Mouse (Mus musculus): ENCODE data around the gene Grrp1. TPM values are rescaled to one million over a fixed set of nuclear protein-coding genes. Genes with fewer than 3 reads are reported as not detected.

Grrp1 gene
- total and polyA plus RNA-seq, 2 experiments from 2014 or later, result 11.1 to 13.7 TPM

GRCm38 (mm10) chr4:134222793-134223600 is 30.9 kb downstream of the Grrp1 start:
- no peak overlapping the region for H3K27ac ChIP-seq
- ATAC-seq (no peak), DNase-seq (ENCODE audit: low spot score) (no peak)
- no peak overlapping the region for H3K4me3 ChIP-seq (ENCODE audit: low read length)
- no peak overlapping the region for H3K4me2 ChIP-seq (ENCODE audit: low read depth, low read length)
- H3K9me3 ChIP-seq (ENCODE audit: low read length), result no peaks in the 10 kb centered on the region
- H3K4me1 ChIP-seq (ENCODE audit: insufficient read depth, low read length), result no peaks in the 10 kb centered on the region
- 63% methylated on average over 11 of the region's 11 CpGs for WGBS
- H3K36me3 ChIP-seq (ENCODE audit: insufficient read depth, low read length), result no peaks in the 10 kb centered on the region
- no peak overlapping the region for H3K9ac ChIP-seq (replicated peaks; ENCODE audit: low read length)
- no peak for TF ChIP-seq CTCF (IDR thresholded peaks at IDR 0.05; ENCODE audit: low read depth)
- H3K27me3 ChIP-seq (ENCODE audit: insufficient read depth, low read length), result no peaks in the 10 kb centered on the region

DNA sequence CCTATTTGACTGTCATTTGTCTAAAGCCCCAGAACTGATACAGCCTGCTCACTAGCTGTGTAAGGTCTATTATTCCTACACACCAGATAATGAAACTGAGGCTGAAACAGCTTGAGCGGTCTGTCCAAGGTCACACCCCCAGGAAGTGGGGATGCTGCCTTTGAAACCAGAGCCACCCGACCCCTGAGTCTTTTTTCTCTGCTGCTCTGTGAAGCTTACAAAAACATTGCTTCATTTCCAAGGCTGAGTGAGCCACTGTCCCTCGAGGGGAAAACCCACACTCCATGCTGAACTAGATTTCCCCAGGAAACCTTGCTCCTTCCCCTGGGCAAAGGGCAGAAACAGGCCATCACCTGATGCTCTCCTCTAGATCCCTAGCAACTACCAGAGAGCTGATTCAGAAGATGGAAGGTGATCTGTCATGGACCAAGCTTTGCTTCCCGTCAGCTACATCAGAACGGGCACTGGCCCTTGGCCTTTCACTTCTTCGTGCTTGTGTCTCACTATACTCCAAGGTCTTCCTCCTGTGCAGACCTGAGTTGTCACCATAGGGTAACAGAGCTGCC is 47.3 kb downstream of the Grrp1 start:
- H3K4me2 ChIP-seq (ENCODE audit: low read depth, low read length), result no peak overlapping the region
- no peaks in the 10 kb centered on the region for H3K9me3 ChIP-seq (ENCODE audit: low read length)
- H3K4me3 ChIP-seq (ENCODE audit: low read length), result no peak overlapping the region
- no peak for TF ChIP-seq CTCF (IDR thresholded peaks at IDR 0.05; ENCODE audit: low read depth)
- ATAC-seq (no peak), DNase-seq (ENCODE audit: low spot score) (no peak)
- H3K4me1 ChIP-seq (ENCODE audit: insufficient read depth, low read length), result no peaks in the 10 kb centered on the region
- no peak overlapping the region for H3K9ac ChIP-seq (replicated peaks; ENCODE audit: low read length)
- H3K27me3 ChIP-seq (ENCODE audit: insufficient read depth, low read length), result no peaks in the 10 kb centered on the region
- 64% methylated on average over 6 of the region's 6 CpGs for WGBS
- no peak overlapping the region for H3K27ac ChIP-seq
- H3K36me3 ChIP-seq (ENCODE audit: insufficient read depth, low read length), result no peaks in the 10 kb centered on the region

DNA sequence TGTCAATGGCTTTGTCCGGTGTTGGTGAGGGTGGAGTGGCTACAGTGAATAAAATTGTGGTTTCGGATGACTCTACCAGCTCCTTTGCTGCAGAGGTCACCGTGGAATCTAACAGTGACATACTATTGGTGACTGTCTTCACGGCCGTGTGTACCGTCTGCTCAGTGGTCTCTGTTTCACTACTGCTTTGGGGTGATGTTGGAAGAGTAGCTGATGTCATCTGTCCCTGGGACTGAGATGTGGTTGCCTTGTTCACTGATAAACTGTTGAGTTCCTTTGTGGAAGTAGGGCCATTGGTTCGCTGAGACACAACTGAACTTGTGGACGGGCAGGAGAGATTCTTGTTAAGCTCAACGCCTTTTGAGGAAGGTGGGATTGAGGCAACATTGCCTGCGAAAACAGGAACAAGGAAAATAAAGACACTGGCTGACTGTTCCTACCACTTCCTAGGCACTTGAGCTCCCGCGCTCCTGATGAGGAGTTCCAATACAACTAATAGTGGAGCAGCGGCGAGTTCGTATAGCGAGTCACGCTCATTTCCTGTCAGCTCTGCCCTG is 50.5 kb downstream of the Grrp1 start:
- no peaks in the 10 kb centered on the region for H3K4me1 ChIP-seq (ENCODE audit: insufficient read depth, low read length)
- DNase-seq (ENCODE audit: low spot score), result no peak
- H3K27me3 ChIP-seq (ENCODE audit: insufficient read depth, low read length), result no peaks in the 10 kb centered on the region
- H3K27ac ChIP-seq, result no peak overlapping the region
- H3K4me3 ChIP-seq (ENCODE audit: low read length), result no peak overlapping the region
- no peaks in the 10 kb centered on the region for H3K9me3 ChIP-seq (ENCODE audit: low read length)
- H3K36me3 ChIP-seq (ENCODE audit: insufficient read depth, low read length), result no peaks in the 10 kb centered on the region
- no peak overlapping the region for H3K4me2 ChIP-seq (ENCODE audit: low read depth, low read length)
- no peak for ATAC-seq
- WGBS, result 91% methylated on average over 17 of the region's 17 CpGs
- H3K9ac ChIP-seq (replicated peaks; ENCODE audit: low read length), result no peak overlapping the region
- TF ChIP-seq CTCF (IDR thresholded peaks at IDR 0.05; ENCODE audit: low read depth), result no peak

- Histone ChIP-seq H3K27ac (no peak within 1 kb of the TSS), H3K9me3 (ENCODE audit: low read length) (no peaks in the 10 kb centered on the region), H3K36me3 (ENCODE audit: insufficient read depth, low read length) (no peaks in the 10 kb centered on the region), H3K9ac (replicated peaks; ENCODE audit: low read length) (no peak within 1 kb of the TSS), H3K4me2 (ENCODE audit: low read depth, low read length) (no peak within 1 kb of the TSS), H3K4me3 (ENCODE audit: low read length) (no peak within 1 kb of the TSS), H3K4me1 (ENCODE audit: insufficient read depth, low read length) (no peaks in the 10 kb centered on the region), H3K27me3 (ENCODE audit: insufficient read depth, low read length) (no peaks in the 10 kb centered on the region)
- TF ChIP-seq CTCF (IDR thresholded peaks at IDR 0.05; ENCODE audit: low read depth), result no peak
- WGBS, result 88% methylated on average over 4 of the region's 4 CpGs
- ATAC-seq (no peak), DNase-seq (ENCODE audit: low spot score) (no peak)
Observed at GRCm38 (mm10) chr4:134202904-134203303, 51.0 kb downstream of the Grrp1 start, which contains the start of gene Gm7534. TSS of gene Gm7534 (minus strand) at chr4:134203004.

Other genes with a start within 250 kb of the Grrp1 start
- not detected in 2 replicates for gene Lin28a, start 235.3 kb downstream of the Grrp1 start, total RNA-seq (2014; rRNA removed)
- gene Lin28a, start 235.3 kb downstream of the Grrp1 start, polyA plus RNA-seq (2015; fragmentation: Nextera tagmentation; extraction: Ambion mirVana), result 0.05 TPM in 1 of 2 replicates, not detected in the other
- gene Zfp683, start 200.3 kb downstream of the Grrp1 start, total RNA-seq (2014; rRNA removed), result not detected in 2 replicates
- gene Zfp683, start 200.3 kb downstream of the Grrp1 start, polyA plus RNA-seq (2015; fragmentation: Nextera tagmentation; extraction: Ambion mirVana), result not detected in 2 replicates
- gene Crybg2, start 193.3 kb downstream of the Grrp1 start, total RNA-seq (2014; rRNA removed), result 1.7 and 2.8 TPM in 2 replicates
- 5.9 and 6.7 TPM in 2 replicates for gene Crybg2, start 193.3 kb downstream of the Grrp1 start, polyA plus RNA-seq (2015; fragmentation: Nextera tagmentation; extraction: Ambion mirVana)
- gene Cd52, start 159.0 kb downstream of the Grrp1 start, total RNA-seq (2014; rRNA removed), result not detected in 2 replicates
- gene Cd52, start 159.0 kb downstream of the Grrp1 start, polyA plus RNA-seq (2015; fragmentation: Nextera tagmentation; extraction: Ambion mirVana), result 2.7 TPM in 2 replicates
- 3.5 and 8.9 TPM in 2 replicates for gene Ubxn11, start 151.5 kb downstream of the Grrp1 start, total RNA-seq (2014; rRNA removed)
- 14.0 and 14.6 TPM in 2 replicates for gene Ubxn11, start 151.5 kb downstream of the Grrp1 start, polyA plus RNA-seq (2015; fragmentation: Nextera tagmentation; extraction: Ambion mirVana)
- gene Sh3bgrl3, start 125.3 kb downstream of the Grrp1 start, total RNA-seq (2014; rRNA removed), result 220 and 259 TPM in 2 replicates
- 553 and 564 TPM in 2 replicates for gene Sh3bgrl3, start 125.3 kb downstream of the Grrp1 start, polyA plus RNA-seq (2015; fragmentation: Nextera tagmentation; extraction: Ambion mirVana)
- 12.9 and 19.6 TPM in 2 replicates for gene Cep85, start 67.0 kb downstream of the Grrp1 start, total RNA-seq (2014; rRNA removed)
- gene Cep85, start 67.0 kb downstream of the Grrp1 start, polyA plus RNA-seq (2015; fragmentation: Nextera tagmentation; extraction: Ambion mirVana), result 16.2 and 17.8 TPM in 2 replicates
- gene Gm7534, start 51.1 kb downstream of the Grrp1 start, total RNA-seq (2014; rRNA removed), result not detected in 2 replicates
- not detected in 2 replicates for gene Gm7534, start 51.1 kb downstream of the Grrp1 start, polyA plus RNA-seq (2015; fragmentation: Nextera tagmentation; extraction: Ambion mirVana)
- not detected in 2 replicates for gene Catsper4, start 26.7 kb downstream of the Grrp1 start, total RNA-seq (2014; rRNA removed)
- 0.11 and 0.20 TPM in 2 replicates for gene Catsper4, start 26.7 kb downstream of the Grrp1 start, polyA plus RNA-seq (2015; fragmentation: Nextera tagmentation; extraction: Ambion mirVana)
- 0.26 TPM in 1 of 2 replicates, not detected in the other for gene Cnksr1, start 15.7 kb downstream of the Grrp1 start, total RNA-seq (2014; rRNA removed)
- 0.14 and 0.25 TPM in 2 replicates for gene Cnksr1, start 15.7 kb downstream of the Grrp1 start, polyA plus RNA-seq (2015; fragmentation: Nextera tagmentation; extraction: Ambion mirVana)
- 0.31 TPM in 1 of 2 replicates, not detected in the other for gene E130218I03Rik, start 10.4 kb downstream of the Grrp1 start, total RNA-seq (2014; rRNA removed)
- 0.95 and 1.4 TPM in 2 replicates for gene E130218I03Rik, start 10.4 kb downstream of the Grrp1 start, polyA plus RNA-seq (2015; fragmentation: Nextera tagmentation; extraction: Ambion mirVana)
- 10.2 and 10.6 TPM in 2 replicates for gene Zfp593, start 8.5 kb downstream of the Grrp1 start, total RNA-seq (2014; rRNA removed)
- 11.0 and 12.5 TPM in 2 replicates for gene Zfp593, start 8.5 kb downstream of the Grrp1 start, polyA plus RNA-seq (2015; fragmentation: Nextera tagmentation; extraction: Ambion mirVana)
- gene Gm30191, start 7.2 kb downstream of the Grrp1 start, total RNA-seq (2014; rRNA removed), result not detected in 2 replicates
- gene Gm30191, start 7.2 kb downstream of the Grrp1 start, polyA plus RNA-seq (2015; fragmentation: Nextera tagmentation; extraction: Ambion mirVana), result 0.59 and 0.79 TPM in 2 replicates
- 25.5 and 35.2 TPM in 2 replicates for gene Pdik1l, start 33.8 kb upstream of the Grrp1 start, total RNA-seq (2014; rRNA removed)
- gene Pdik1l, start 33.8 kb upstream of the Grrp1 start, polyA plus RNA-seq (2015; fragmentation: Nextera tagmentation; extraction: Ambion mirVana), result 23.3 and 24.8 TPM in 2 replicates
- gene Trim63, start 61.0 kb upstream of the Grrp1 start, total RNA-seq (2014; rRNA removed), result 0.32 and 1.5 TPM in 2 replicates
- 0.84 and 1.1 TPM in 2 replicates for gene Trim63, start 61.0 kb upstream of the Grrp1 start, polyA plus RNA-seq (2015; fragmentation: Nextera tagmentation; extraction: Ambion mirVana)
- gene Slc30a2, start 89.1 kb upstream of the Grrp1 start, total RNA-seq (2014; rRNA removed), result 0.43 TPM in 1 of 2 replicates, not detected in the other
- gene Slc30a2, start 89.1 kb upstream of the Grrp1 start, polyA plus RNA-seq (2015; fragmentation: Nextera tagmentation; extraction: Ambion mirVana), result 0.09 and 0.18 TPM in 2 replicates
- gene Extl1, start 129.7 kb upstream of the Grrp1 start, total RNA-seq (2014; rRNA removed), result 0.54 and 1.8 TPM in 2 replicates
- gene Extl1, start 129.7 kb upstream of the Grrp1 start, polyA plus RNA-seq (2015; fragmentation: Nextera tagmentation; extraction: Ambion mirVana), result 0.39 and 0.66 TPM in 2 replicates
- gene Pafah2, start 142.2 kb upstream of the Grrp1 start, total RNA-seq (2014; rRNA removed), result 12.1 and 17.9 TPM in 2 replicates
- 5.3 and 6.7 TPM in 2 replicates for gene Pafah2, start 142.2 kb upstream of the Grrp1 start, polyA plus RNA-seq (2015; fragmentation: Nextera tagmentation; extraction: Ambion mirVana)
- 667 and 752 TPM in 2 replicates for gene Stmn1, start 214.2 kb upstream of the Grrp1 start, total RNA-seq (2014; rRNA removed)
- 4,115 and 4,307 TPM in 2 replicates for gene Stmn1, start 214.2 kb upstream of the Grrp1 start, polyA plus RNA-seq (2015; fragmentation: Nextera tagmentation; extraction: Ambion mirVana)
- gene Paqr7, start 242.6 kb upstream of the Grrp1 start, total RNA-seq (2014; rRNA removed), result 121 and 142 TPM in 2 replicates
- 41.1 and 43.5 TPM in 2 replicates for gene Paqr7, start 242.6 kb upstream of the Grrp1 start, polyA plus RNA-seq (2015; fragmentation: Nextera tagmentation; extraction: Ambion mirVana)